Mouse (Mus musculus): ENCODE results near the gene Syk.

DNA sequence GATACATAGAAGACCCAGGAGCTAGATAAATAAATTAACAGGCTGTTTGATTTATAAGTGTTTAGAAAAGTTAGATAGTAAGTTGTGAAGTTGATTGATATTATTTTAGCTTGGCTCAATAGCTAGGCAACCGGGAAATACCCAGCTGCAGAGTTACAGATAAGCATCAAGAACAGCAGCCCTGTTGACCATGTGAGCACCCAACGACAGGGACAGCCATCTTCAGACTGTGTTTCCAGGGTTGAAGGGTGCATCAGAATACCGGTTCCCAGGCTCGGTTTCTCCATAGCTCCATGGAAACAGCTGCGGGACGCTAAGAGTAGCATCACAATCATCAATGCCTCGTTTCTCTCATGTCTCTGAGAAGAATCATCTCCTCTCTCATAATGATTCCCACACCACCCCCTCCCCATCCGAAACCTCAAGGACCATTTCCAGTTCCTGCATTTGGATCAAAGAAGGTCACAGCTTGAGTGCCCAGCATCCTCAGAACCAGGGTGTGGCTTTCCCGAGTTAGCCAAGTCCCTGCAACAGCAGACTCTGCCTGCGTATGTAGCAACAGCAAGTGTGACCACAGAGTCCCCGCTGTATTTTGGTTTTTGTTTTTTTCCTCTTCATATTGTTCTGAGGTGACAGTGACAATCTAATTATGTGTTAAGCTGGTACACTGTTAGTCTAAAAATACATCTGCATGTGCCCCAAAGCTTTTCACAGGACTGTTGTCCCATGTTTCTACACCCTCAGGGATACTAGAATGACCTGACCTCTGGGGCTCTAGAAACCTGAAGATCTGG lies 11.2 kb upstream of the Syk start:
- no peak for TF ChIP-seq POLR2A (IDR thresholded peaks at IDR 0.05; ENCODE audit: control insufficient read depth, low read depth, low read length)
- no peak for TF ChIP-seq CTCF (IDR thresholded peaks at IDR 0.05; ENCODE audit: control insufficient read depth, insufficient read depth, insufficient replicate concordance, low read depth, low read length)
